Mouse (Mus musculus): Measurements from ENCODE around the gene Stx12.

- no peak for TF ChIP-seq CTCF (IDR thresholded peaks at IDR 0.05; ENCODE audit: control insufficient read depth, insufficient read depth, low read length)
- no peak for TF ChIP-seq POLR2A (IDR thresholded peaks at IDR 0.05; ENCODE audit: borderline replicate concordance, control insufficient read depth, low read depth, low read length)
Observed at GRCm38 (mm10) chr4:132904071-132904470, 19.8 kb upstream of the Stx12 start.

Measured in bone marrow, adult 2 months (tissue).